Mouse (Mus musculus): Measurements from ENCODE around the gene Tmem210. TPM values are rescaled to one million over a fixed set of nuclear protein-coding genes. Genes with fewer than 3 reads are reported as not detected.
"Not testable (repeated sequence)": the region's sequence is repeated elsewhere in the genome, so short reads cannot be mapped to it uniquely, and the experiment has no call there.

The Tmem210 gene
- not detected for total RNA-seq (2021)
- long read RNA-seq, experiment 1 = 0 reads
- long read RNA-seq, experiment 2 = 0 reads

- no peak for DNase-seq (ENCODE audit: low spot score in 2 of 2)
These were observed at the start of gene Tmem210 for GRCm38 (mm10) chr2:25287927-25288649. Gene Tmem210, plus strand, starts transcription at chr2:25288145.

- no peak for DNase-seq (ENCODE audit: low spot score in 2 of 2)
These were observed 48.2 kb upstream of the Tmem210 start for GRCm38 (mm10) chr2:25239766-25240165.

GRCm38 (mm10) chr2:25240310-25240709 lies 47.6 kb upstream of the Tmem210 start:
- no peak for DNase-seq (ENCODE audit: low spot score in 2 of 2)

- peak; percentile 63 to 75 for DNase-seq (ENCODE audit: low spot score in 2 of 2)
These were observed 47.1 kb upstream of the Tmem210 start for GRCm38 (mm10) chr2:25240723-25241437.

GRCm38 (mm10) chr2:25241438-25241775 lies 46.5 kb upstream of the Tmem210 start:
- no peak for DNase-seq (ENCODE audit: low spot score in 2 of 2)

GRCm38 (mm10) chr2:25242101-25242506 lies 45.8 kb upstream of the Tmem210 start, which contains the start of the genes Rnf208 and Cysrt1:
Gene Rnf208, plus strand, starts transcription at chr2:25242255.
Gene Cysrt1, minus strand, starts transcription at chr2:25242452.
- no peak for DNase-seq (ENCODE audit: low spot score in 2 of 2)

GRCm38 (mm10) chr2:25243342-25243741 lies 44.6 kb upstream of the Tmem210 start:
- DNase-seq (ENCODE audit: low spot score in 2 of 2) = no peak

- no peak for DNase-seq (ENCODE audit: low spot score in 2 of 2)
These were observed 43.8 kb upstream of the Tmem210 start for GRCm38 (mm10) chr2:25244144-25244543.

GRCm38 (mm10) chr2:25246183-25247072 lies 41.5 kb upstream of the Tmem210 start, which contains the start of gene AL732309.1:
Gene AL732309.1, minus strand, starts transcription at chr2:25246863.
- no peak for DNase-seq (ENCODE audit: low spot score in 2 of 2)

GRCm38 (mm10) chr2:25252331-25252730 lies 35.6 kb upstream of the Tmem210 start:
- no peak for DNase-seq (ENCODE audit: low spot score in 2 of 2)

GRCm38 (mm10) chr2:25255284-25255779 lies 32.6 kb upstream of the Tmem210 start, which contains the start of gene Tmem203:
Gene Tmem203, plus strand, starts transcription at chr2:25255439.
- peak; percentile 80 to 87 for DNase-seq (ENCODE audit: low spot score in 2 of 2)

- peak in 1 of 2 experiments; percentile 43 for DNase-seq (ENCODE audit: low spot score in 2 of 2)
These were observed 31.4 kb upstream of the Tmem210 start for GRCm38 (mm10) chr2:25256443-25257109.

- not testable (repeated sequence) for DNase-seq (ENCODE audit: low spot score in 2 of 2)
These were observed 30.7 kb upstream of the Tmem210 start for GRCm38 (mm10) chr2:25257250-25257649.

GRCm38 (mm10) chr2:25258887-25259286 lies 29.1 kb upstream of the Tmem210 start:
- DNase-seq (ENCODE audit: low spot score in 2 of 2) = no peak

- peak in 1 of 2 experiments; percentile 53 for DNase-seq (ENCODE audit: low spot score in 2 of 2)
These were observed 26.1 kb upstream of the Tmem210 start for GRCm38 (mm10) chr2:25261870-25262269.

GRCm38 (mm10) chr2:25262291-25262767 lies 25.6 kb upstream of the Tmem210 start, which contains the start of gene Tprn:
Gene Tprn, plus strand, starts transcription at chr2:25262618.
- peak; percentile 86 to 97 for DNase-seq (ENCODE audit: low spot score in 2 of 2)

- DNase-seq (ENCODE audit: low spot score in 2 of 2) = no peak
These were observed 24.9 kb upstream of the Tmem210 start for GRCm38 (mm10) chr2:25262795-25263622.

- DNase-seq (ENCODE audit: low spot score in 2 of 2) = no peak
These were observed 24.2 kb upstream of the Tmem210 start for GRCm38 (mm10) chr2:25263623-25264285.

GRCm38 (mm10) chr2:25264286-25264660 lies 23.7 kb upstream of the Tmem210 start:
- DNase-seq (ENCODE audit: low spot score in 2 of 2) = no peak
